Mouse (Mus musculus): ENCODE measurements around the gene Rpl12.

- no peak for TF ChIP-seq CTCF (IDR thresholded peaks at IDR 0.05; ENCODE audit: low read depth, low read length)
- no peak for TF ChIP-seq POLR2AphosphoS5 (IDR thresholded peaks at IDR 0.05; ENCODE audit: insufficient replicate concordance, low read depth, low read length)
- no peak for TF ChIP-seq GATA2 (IDR thresholded peaks at IDR 0.05; ENCODE audit: borderline replicate concordance, low read depth, low read length)
Measured at GRCm38 (mm10) chr2:32954581-32954980, 6.8 kb upstream of the Rpl12 start.
